Mouse (Mus musculus) erythroblast, embryonic 14.5 days (primary cell): ENCODE data around the gene Dnajc7. TPM values are rescaled to one million over a fixed set of nuclear protein-coding genes. Genes with fewer than 3 reads are reported as not detected.
A peak's percentile ranks its signal among the peaks of the same experiment; 100 is the strongest.
"Not testable (repeated sequence)": the region's sequence is repeated elsewhere in the genome, so short reads cannot be mapped to it uniquely, and the experiment has no call there.

Experiments
- H3K27me3 ChIP-seq: 2 replicates; pipeline ENCODE4 v1.6.1; 2012; ENCODE audit warnings: inconsistent platforms; ENCODE audit not compliant: control insufficient read depth
- H3K36me3 ChIP-seq: 2 replicates; pipeline ENCODE4 v1.6.1; 2012; ENCODE audit warnings: mild to moderate bottlenecking, inconsistent platforms; ENCODE audit not compliant: control insufficient read depth
- H3K4me1 ChIP-seq: 2 replicates; pipeline ENCODE4 v1.6.1; 2012; ENCODE audit warnings: inconsistent platforms; ENCODE audit not compliant: control insufficient read depth
- H3K4me3 ChIP-seq: replicated peaks from 2 replicates; pipeline ENCODE3; 2012; ENCODE audit warnings: moderate library complexity, mild to moderate bottlenecking, inconsistent platforms
- H3K9me3 ChIP-seq: 2 replicates; pipeline ENCODE4 v1.6.1; 2012; ENCODE audit warnings: low read length, inconsistent platforms, mixed read lengths; ENCODE audit not compliant: control insufficient read depth
- GATA1 ChIP-seq: IDR thresholded peaks from 2 replicates; pipeline ENCODE4 v1.6.1; 2012; ENCODE audit warnings: low read length, inconsistent platforms, mixed read lengths
- TAL1 ChIP-seq: IDR thresholded peaks from 3 replicates; pipeline ENCODE4 v1.6.1; 2012; ENCODE audit warnings: low read length, inconsistent platforms, mixed read lengths
- polyA plus RNA-seq: library from polyadenylated mRNA; stranded (reverse); fragments of >175 nt; gene quantifications from 2 replicates; pipeline ENCODE4 v1.2.3, GENCODE M21; 2012

Gene Dnajc7
- polyA plus RNA-seq, 1 experiment, result 4.0 TPM

DNA sequence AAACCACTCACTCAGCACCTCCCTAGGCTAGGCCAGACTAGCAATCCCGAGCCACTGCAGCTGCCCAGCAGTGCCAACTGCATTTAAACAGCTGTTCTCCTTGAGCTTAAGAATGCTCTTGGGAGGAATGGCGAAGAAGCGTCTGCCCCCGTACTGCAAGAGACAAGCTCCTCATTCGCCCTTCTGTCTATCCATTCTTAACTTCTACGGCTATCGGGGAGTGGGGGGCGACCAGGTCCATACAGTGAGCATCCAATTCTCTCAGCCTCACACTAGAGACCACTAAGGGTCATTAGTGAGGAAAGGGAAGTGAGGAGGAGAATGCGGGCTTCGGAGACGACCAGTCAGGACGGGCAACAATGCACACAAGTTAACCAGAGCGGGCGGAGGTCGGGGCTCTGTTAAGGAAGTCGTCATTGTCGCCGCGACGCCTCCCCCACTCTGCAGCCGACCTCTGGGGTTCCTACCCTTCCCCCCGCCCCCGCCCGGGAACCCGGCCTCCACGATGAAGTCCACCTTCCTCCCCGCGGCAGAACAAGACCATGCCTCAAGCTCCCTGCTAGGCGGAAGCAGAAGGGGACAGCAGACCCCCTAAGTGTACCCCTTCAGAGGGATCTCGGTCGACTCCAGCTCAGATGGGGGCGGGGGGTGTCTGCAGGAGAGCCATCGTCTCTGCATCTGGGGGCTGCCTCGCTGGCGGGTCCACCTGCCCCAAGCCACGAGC, 1.0 kb downstream of the Dnajc7 start, which contains the start of gene Nkiras2:
Gene Nkiras2 (plus strand): TSS at position 484 of the 724 bp plus-strand sequence.
- H3K9me3 ChIP-seq, result no peaks in the 10 kb centered on the region
- no peaks in the 10 kb centered on the region for H3K27me3 ChIP-seq
- peaks cover 8% of the 10 kb centered on the region for H3K36me3 ChIP-seq
- H3K4me3 ChIP-seq, result peak within 1 kb of the TSS; percentile 70
- TF ChIP-seq GATA1 (no peak), TAL1 (no peak)
- H3K4me1 ChIP-seq, result peaks cover 58% of the 10 kb centered on the region

DNA sequence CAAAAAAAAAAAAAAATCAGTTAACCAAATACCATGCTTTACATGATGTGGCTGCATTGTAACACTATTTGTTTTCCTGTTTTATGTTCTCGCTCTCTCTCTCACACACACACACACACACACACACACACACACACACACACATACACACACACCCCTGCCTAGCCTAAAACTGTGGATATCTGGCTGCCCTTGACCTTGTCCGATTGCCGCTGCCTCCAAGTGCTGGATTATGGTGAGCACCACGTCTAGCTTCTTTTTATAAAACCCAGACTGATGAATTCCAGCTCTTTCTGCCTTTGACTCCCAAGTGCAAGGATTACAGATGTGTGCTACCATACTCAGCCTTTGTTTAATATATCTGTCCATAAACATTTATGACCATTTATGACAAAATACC, 2.5 kb downstream of the Dnajc7 start:
- no peak for TF ChIP-seq TAL1
- no peak for TF ChIP-seq GATA1
- H3K4me1 ChIP-seq, result peaks cover 51% of the 10 kb centered on the region
- no peaks in the 10 kb centered on the region for H3K27me3 ChIP-seq
- H3K36me3 ChIP-seq, result peaks cover 14% of the 10 kb centered on the region
- H3K4me3 ChIP-seq, result no peak overlapping the region
- no peaks in the 10 kb centered on the region for H3K9me3 ChIP-seq

GRCm38 (mm10) chr11:100616836-100617235, 3.1 kb downstream of the Dnajc7 start:
- H3K4me3 ChIP-seq, H3K27me3 ChIP-seq, H3K9me3 ChIP-seq: not testable (repeated sequence)
- Histone ChIP-seq H3K4me1 (peaks cover 48% of the 10 kb centered on the region), H3K36me3 (peaks cover 21% of the 10 kb centered on the region)

GRCm38 (mm10) chr11:100616332-100616731, 3.6 kb downstream of the Dnajc7 start:
- no peaks in the 10 kb centered on the region for H3K9me3 ChIP-seq
- TF ChIP-seq TAL1, result no peak
- H3K36me3 ChIP-seq, result peaks cover 24% of the 10 kb centered on the region
- peaks cover 48% of the 10 kb centered on the region for H3K4me1 ChIP-seq
- H3K4me3 ChIP-seq, result no peak overlapping the region
- no peaks in the 10 kb centered on the region for H3K27me3 ChIP-seq

- Histone ChIP-seq H3K4me3 (no peak overlapping the region), H3K36me3 (peaks cover 38% of the 10 kb centered on the region), H3K9me3 (no peaks in the 10 kb centered on the region), H3K4me1 (peaks cover 32% of the 10 kb centered on the region), H3K27me3 (no peaks in the 10 kb centered on the region)
- TF ChIP-seq TAL1 (no peak), GATA1 (no peak)
Measured at GRCm38 (mm10) chr11:100613241-100613640, 6.7 kb downstream of the Dnajc7 start.

DNA sequence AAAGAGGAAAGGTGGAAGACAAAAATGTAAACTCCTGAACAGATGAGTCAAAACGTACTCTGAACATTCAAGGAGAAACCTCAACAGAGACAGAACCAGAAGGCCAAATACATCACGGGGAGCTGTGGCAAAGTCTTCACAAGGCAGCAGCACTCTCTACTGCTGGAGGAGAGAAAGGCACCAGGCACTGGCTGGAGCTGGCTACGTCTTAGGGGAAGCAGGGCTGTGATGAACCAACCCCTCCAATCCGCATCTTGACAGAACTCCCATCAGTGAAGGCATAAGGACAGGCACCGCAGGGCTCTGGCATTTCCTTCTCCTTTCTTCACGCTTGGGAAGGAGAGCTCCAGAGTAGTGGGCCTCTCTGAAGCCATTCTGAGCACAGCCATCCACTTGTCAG, 8.3 kb downstream of the Dnajc7 start:
- no peaks in the 10 kb centered on the region for H3K27me3 ChIP-seq
- H3K9me3 ChIP-seq, result no peaks in the 10 kb centered on the region
- H3K36me3 ChIP-seq, result peaks cover 49% of the 10 kb centered on the region
- H3K4me1 ChIP-seq, result peaks cover 19% of the 10 kb centered on the region
- TF ChIP-seq GATA1 (no peak), TAL1 (no peak)
- H3K4me3 ChIP-seq, result no peak overlapping the region

DNA sequence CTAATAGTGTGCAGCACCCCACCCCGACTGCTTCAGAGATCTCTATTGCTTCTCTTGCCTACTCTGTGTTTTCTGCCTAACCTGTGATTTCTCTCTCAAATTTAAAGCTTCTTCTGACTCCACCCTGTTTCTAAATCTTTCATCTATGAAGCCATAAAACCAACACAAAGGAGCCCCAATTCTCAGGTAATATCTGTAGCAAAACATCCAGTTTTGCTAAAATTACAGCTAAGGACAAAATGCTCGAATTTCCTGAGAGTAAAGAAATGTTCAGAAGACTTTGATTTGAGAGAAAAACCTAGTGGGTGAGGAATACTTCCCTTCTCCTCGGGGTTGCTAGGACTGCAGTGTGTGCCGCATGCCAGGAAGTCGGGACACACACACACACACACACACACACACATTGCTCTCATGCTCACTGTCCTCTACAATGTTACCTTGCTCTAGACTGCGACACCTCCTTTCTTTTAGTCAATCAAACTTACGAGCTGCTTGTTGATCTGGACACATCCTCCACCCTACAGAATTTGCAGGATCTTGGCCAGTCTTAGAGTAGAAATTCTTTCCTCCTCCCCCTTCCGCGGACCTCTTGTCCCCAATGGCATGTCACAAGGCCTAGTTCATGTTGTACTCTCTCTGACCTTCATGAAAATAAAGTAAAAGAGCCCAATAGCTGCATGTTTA, 9.8 kb downstream of the Dnajc7 start:
- TF ChIP-seq GATA1 (no peak), TAL1 (no peak)
- Histone ChIP-seq H3K4me3 (no peak overlapping the region), H3K9me3 (no peaks in the 10 kb centered on the region), H3K27me3 (no peaks in the 10 kb centered on the region), H3K36me3 (peaks cover 52% of the 10 kb centered on the region), H3K4me1 (peaks cover 8% of the 10 kb centered on the region)

DNA sequence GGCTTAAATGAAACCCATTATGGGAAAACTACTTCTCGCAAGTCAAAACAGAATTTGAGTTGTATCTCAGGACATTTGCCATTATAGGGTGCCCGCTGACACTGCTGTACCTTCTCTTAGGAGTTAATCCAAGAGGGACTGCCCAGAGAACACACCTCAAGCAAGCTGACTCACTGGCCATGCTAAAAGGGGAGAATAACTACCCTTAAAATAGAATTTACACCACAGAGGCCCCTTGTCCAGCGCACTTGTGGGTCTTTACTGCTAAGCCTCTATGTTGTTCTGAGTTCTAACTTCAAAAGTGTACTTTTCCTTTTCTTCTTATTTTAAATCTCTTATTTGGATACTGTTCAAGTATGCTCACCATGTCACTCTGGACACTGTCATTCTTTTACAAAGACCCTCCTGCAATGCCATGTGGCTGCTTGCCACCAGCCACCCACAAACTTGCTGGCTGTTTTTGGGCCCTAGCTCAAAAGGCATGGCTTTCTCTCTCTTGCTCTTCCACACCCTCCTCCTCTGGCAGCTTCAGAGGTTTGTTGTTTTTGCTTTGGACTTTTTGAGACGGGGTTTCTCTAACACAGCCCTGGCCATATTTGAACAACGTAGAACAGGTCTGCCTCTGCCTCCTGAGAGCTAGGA, 10.5 kb downstream of the Dnajc7 start:
- H3K4me1 ChIP-seq, result peaks cover 8% of the 10 kb centered on the region
- peaks cover 54% of the 10 kb centered on the region for H3K36me3 ChIP-seq
- no peaks in the 10 kb centered on the region for H3K27me3 ChIP-seq
- H3K9me3 ChIP-seq, result no peaks in the 10 kb centered on the region
- TF ChIP-seq TAL1 (no peak), GATA1 (no peak)
- no peak overlapping the region for H3K4me3 ChIP-seq

DNA sequence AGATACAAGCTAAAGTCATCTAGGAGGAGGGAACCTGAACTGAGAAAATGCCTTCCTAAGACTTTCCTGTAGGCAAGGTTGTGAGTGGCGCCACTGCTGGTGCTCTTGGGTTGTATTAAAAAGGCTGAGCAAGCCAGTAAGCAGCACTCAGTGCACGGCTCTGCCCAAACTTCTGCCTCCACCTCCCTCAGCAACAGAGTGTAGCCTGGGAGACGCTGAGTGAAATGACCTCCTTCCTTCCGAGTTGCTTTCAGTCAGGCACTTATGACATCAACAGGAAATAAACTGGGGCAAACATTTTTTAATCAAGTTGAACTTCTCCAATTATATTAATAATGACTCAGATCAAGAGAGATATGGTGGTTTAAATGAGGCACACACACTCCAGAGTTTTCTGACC, 11.2 kb downstream of the Dnajc7 start:
- TF ChIP-seq TAL1 (no peak), GATA1 (no peak)
- H3K4me3 ChIP-seq, result no peak overlapping the region
- no peaks in the 10 kb centered on the region for H3K27me3 ChIP-seq
- H3K9me3 ChIP-seq, result no peaks in the 10 kb centered on the region
- H3K4me1 ChIP-seq, result peaks cover 8% of the 10 kb centered on the region
- peaks cover 56% of the 10 kb centered on the region for H3K36me3 ChIP-seq
